Mouse (Mus musculus) MEL (cell line): ENCODE measurements around the gene Ifnar2.
A peak's percentile ranks its signal among the peaks of the same experiment; 100 is the strongest.

Source experiments
- CTCF ChIP-seq, 3 experiments: IDR thresholded peaks in 2 of 3; conservative IDR thresholded peaks in 1 of 3; 2 replicates each; pipeline ENCODE4 v1.5.1; 2011 to 2012; ENCODE audit warnings: low read length in 3 of 3, low read depth in 2 of 3, mild to moderate bottlenecking in 2 of 3, improper control_type of control experiment in 1 of 3, inconsistent platforms in 1 of 3, mixed read lengths in 1 of 3, moderate library complexity in 1 of 3; ENCODE audit not compliant: control insufficient read depth in 1 of 3, insufficient read depth in 1 of 3, poor library complexity in 1 of 3, severe bottlenecking in 1 of 3
- E2F4 ChIP-seq: IDR thresholded peaks from 2 replicates; pipeline ENCODE4 v1.6.1; 2011; ENCODE audit warnings: low read depth, low read length, improper control_type of control experiment, borderline replicate concordance
- EP300 ChIP-seq, 2 experiments: IDR thresholded peaks; 2 replicates each; pipeline ENCODE4 v1.6.1; 2011; ENCODE audit warnings: improper control_type of control experiment in 2 of 2, low read length in 2 of 2, low read depth in 1 of 2, mild to moderate bottlenecking in 1 of 2
- HCFC1 ChIP-seq: IDR thresholded peaks from 2 replicates; pipeline ENCODE4 v1.6.1; 2012; ENCODE audit warnings: low read depth, mild to moderate bottlenecking, inconsistent platforms, low read length, improper control_type of control experiment, moderate library complexity
- MEF2A ChIP-seq: IDR thresholded peaks from 2 replicates; pipeline ENCODE4 v1.6.1; 2014; ENCODE audit warnings: low read depth, mild to moderate bottlenecking, inconsistent platforms, low read length, improper control_type of control experiment; ENCODE audit not compliant: poor library complexity, insufficient replicate concordance, severe bottlenecking; ENCODE audit errors: extremely low read depth
- POLR2A ChIP-seq, 2 experiments: IDR thresholded peaks; 2 replicates each; pipeline ENCODE4 v1.6.1; 2011 to 2012; ENCODE audit warnings: low read length in 2 of 2, mild to moderate bottlenecking in 2 of 2, control low read depth in 1 of 2, improper control_type of control experiment in 1 of 2, low read depth in 1 of 2, moderate library complexity in 1 of 2; ENCODE audit not compliant: control insufficient read depth in 1 of 2, insufficient read depth in 1 of 2, poor library complexity in 1 of 2
- RAD21 ChIP-seq: IDR thresholded peaks from 2 replicates; pipeline ENCODE4 v1.6.1; 2011; ENCODE audit warnings: mild to moderate bottlenecking, low read depth, low read length, improper control_type of control experiment
- USF1 ChIP-seq: IDR thresholded peaks from 2 replicates; pipeline ENCODE4 v1.6.1; 2014; ENCODE audit warnings: low read depth, mild to moderate bottlenecking, inconsistent platforms, low read length, improper control_type of control experiment, moderate library complexity
- ZMIZ1 ChIP-seq: IDR thresholded peaks from 2 replicates; pipeline ENCODE4 v1.6.1; 2012; ENCODE audit warnings: low read depth, mild to moderate bottlenecking, inconsistent platforms, low read length, improper control_type of control experiment, moderate library complexity

DNA sequence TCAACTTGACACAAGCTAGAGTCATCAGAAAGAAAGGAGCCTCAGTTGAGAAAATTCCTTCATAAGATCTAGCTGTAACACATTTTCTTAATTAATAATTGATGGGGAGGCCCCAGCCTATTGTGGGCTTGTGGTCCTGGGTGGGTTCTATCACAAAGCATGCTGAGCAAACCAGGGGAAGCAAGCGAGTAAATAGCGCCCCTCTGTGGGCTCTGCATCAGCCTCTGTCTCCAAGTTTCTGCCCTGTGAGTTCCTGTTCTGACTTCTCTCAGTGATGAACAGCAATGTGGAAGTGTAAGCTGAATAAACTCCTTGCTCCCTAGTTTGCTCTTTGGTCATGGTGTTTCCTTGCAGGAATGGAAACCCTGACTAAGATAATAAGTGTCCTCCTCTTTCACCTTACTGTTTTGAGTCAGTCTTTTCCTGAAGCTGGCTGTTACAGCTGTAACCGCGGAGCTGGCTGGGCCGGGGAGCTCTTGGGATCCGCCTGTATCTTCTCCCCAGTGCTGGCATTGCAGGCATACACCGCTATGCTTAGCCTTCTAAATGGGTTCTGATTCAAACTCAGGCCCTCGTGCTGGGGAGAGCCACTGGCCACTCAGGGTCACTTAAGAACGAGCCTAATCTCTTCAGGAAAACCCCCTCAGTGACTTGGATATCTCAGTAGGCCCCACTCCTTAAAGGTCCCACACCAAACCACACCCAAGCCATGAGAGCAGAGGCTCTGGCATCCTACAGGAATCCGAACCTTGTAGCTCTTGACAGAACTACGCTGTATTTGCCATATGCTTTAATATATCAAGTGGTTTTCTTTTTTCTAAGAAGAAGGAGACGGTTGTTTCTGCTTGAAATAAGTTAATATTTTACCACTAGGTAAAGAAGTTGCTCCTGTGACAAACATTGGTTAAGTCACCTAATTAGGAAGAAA lies 77.8 kb downstream of the Ifnar2 start:
- no peak for TF ChIP-seq POLR2A (IDR thresholded peaks at IDR 0.05; ENCODE audit: control insufficient read depth in 1 of 2, insufficient read depth in 1 of 2, low read depth in 1 of 2, low read length in 2 of 2, poor library complexity in 1 of 2)
- no peak for TF ChIP-seq MEF2A
- no peak for TF ChIP-seq USF1
- TF ChIP-seq HCFC1, result no peak
- no peak for TF ChIP-seq E2F4
- peak; percentile 22 to 54 (median 45); a peak in 4 of 6 replicates for TF ChIP-seq CTCF (IDR thresholded peaks at IDR 0.05 in 2 of 3, conservative IDR thresholded peaks at IDR 0.05 in 1 of 3; ENCODE audit: control insufficient read depth in 1 of 3, insufficient read depth in 1 of 3, low read depth in 2 of 3, low read length in 3 of 3, poor library complexity in 1 of 3, severe bottlenecking in 1 of 3)
- no peak for TF ChIP-seq ZMIZ1
- TF ChIP-seq EP300 (IDR thresholded peaks at IDR 0.05; ENCODE audit: low read depth in 1 of 2, low read length in 2 of 2), result no peak
- peak; percentile 55 for TF ChIP-seq RAD21
